Comparison of ENCODE assay signal across 23 mouse cellular contexts in the genomic region with DNA sequence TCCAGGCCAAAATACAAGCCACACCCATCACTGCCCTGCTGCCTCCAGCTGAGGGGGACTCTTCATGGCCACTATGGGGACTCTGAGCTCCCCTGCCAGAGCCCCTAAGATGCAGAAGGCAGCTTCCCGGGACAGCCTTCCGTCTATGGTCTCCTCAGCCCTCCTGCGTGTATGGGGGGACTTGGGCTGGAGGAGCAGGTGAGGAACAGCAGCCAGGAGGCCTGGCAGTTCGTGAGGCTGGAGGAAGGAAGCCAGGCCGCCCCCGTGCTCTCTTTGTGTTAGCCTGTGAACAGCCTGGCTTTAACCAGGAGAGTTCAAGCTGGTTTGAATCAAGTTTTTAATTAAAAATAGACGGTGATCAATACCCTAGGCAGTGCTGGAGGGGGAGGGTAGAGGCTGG. TPM values are rescaled to one million over a fixed set of nuclear protein-coding genes. Genes with fewer than 3 reads are reported as not detected.
"Had no signal": no experiment of that assay in that cellular context is flagged by ENCODE, and none has a peak within 500 bp of the region (broad histone marks: within the 10 kb centered on the region; RNA-seq: fewer than 3 reads in every experiment).

No protein-coding gene starts in this region.

- H3K9ac ChIP-seq: limb, embryonic 15.5 days; liver, embryonic 12.5 days; lung, embryonic 14.5 days; midbrain, embryonic 12.5 days; neural tube, embryonic 12.5 days had no signal

- DNase-seq: kidney, adult 2 months; kidney, postnatal 14 days; left cerebral cortex, postnatal 4 days; lung, embryonic 14.5 days; lung, postnatal 10 days; lung, postnatal 4 days; right cerebral cortex, adult 18-20 months; right cerebral cortex, postnatal 25 days; thymus, postnatal 36 days had no signal

- ATAC-seq: liver, embryonic 12.5 days had no signal

- H3K4me3 ChIP-seq: kidney, embryonic 15.5 days; limb, embryonic 15.5 days; liver, embryonic 12.5 days; midbrain, embryonic 12.5 days; myocyte; neural tube, embryonic 12.5 days had no signal

- H3K9me3 ChIP-seq: kidney, embryonic 15.5 days; limb, embryonic 15.5 days; liver, embryonic 12.5 days; midbrain, embryonic 12.5 days; neural tube, embryonic 12.5 days had no signal

- H3K36me3 ChIP-seq: kidney, embryonic 15.5 days; limb, embryonic 15.5 days; liver, embryonic 12.5 days; midbrain, embryonic 12.5 days; neural tube, embryonic 12.5 days had no signal

- H3K27ac ChIP-seq: kidney, embryonic 15.5 days; limb, embryonic 15.5 days; liver, embryonic 12.5 days; midbrain, embryonic 12.5 days; neural tube, embryonic 12.5 days had no signal

- H3K4me2 ChIP-seq: kidney, embryonic 15.5 days; limb, embryonic 15.5 days; liver, embryonic 12.5 days; lung, embryonic 14.5 days; midbrain, embryonic 12.5 days; neural tube, embryonic 12.5 days had no signal

RNA-seq across cellular contexts. Expression of gene Onecut3, which starts 7.7 kb away (rescaled TPM):
- total RNA-seq: layer of hippocampus, postnatal 14 days; left cerebral cortex, adult 18-20 months; left cerebral cortex, postnatal 10 days; megakaryocyte, adult 5-6 weeks had no signal
- polyA plus RNA-seq: kidney, adult 2 months; kidney, embryonic 15.5 days; limb, embryonic 15.5 days; lung, embryonic 14.5 days; myocyte; thymus, postnatal 0 days had no signal

RNA-seq across cellular contexts. Expression of gene Atp8b3, which starts 36.6 kb away (rescaled TPM):
- total RNA-seq: megakaryocyte, adult 5-6 weeks had no signal
- polyA plus RNA-seq: large intestine, adult 2 months; liver, embryonic 16.5 days; small intestine, adult 2 months; thymus, postnatal 0 days had no signal
